Mouse (Mus musculus) ES-Bruce4 (cell line): Measurements from ENCODE around the gene Slc5a4b. TPM values are rescaled to one million over a fixed set of nuclear protein-coding genes. Genes with fewer than 3 reads are reported as not detected.

ENCODE experiments used
- H3K27ac ChIP-seq: 2 replicates; pipeline ENCODE4 v1.5.1; 2012; ENCODE audit warnings: low read length, inconsistent platforms; ENCODE audit not compliant: insufficient read depth
- H3K27me3 ChIP-seq: 2 replicates; pipeline ENCODE4 v1.6.1; 2012; ENCODE audit warnings: mild to moderate bottlenecking, low read length, inconsistent platforms; ENCODE audit not compliant: control insufficient read depth, poor library complexity, insufficient read depth, severe bottlenecking
- H3K36me3 ChIP-seq: 2 replicates; pipeline ENCODE4 v1.6.1; 2012; ENCODE audit warnings: inconsistent platforms, mild to moderate bottlenecking, low read length, moderate library complexity; ENCODE audit not compliant: control insufficient read depth, poor library complexity, insufficient read depth, severe bottlenecking
- H3K4me1 ChIP-seq: one replicate; pipeline ENCODE4 v1.8.1; 2011; ENCODE audit warnings: low read length; ENCODE audit not compliant: control insufficient read depth, insufficient read depth
- H3K4me3 ChIP-seq: 2 replicates; pipeline ENCODE4 v1.5.1; 2011; ENCODE audit warnings: low read depth, mild to moderate bottlenecking, low read length
- H3K9ac ChIP-seq: 2 replicates; pipeline ENCODE4 v1.6.1; 2012; ENCODE audit warnings: low read depth, mild to moderate bottlenecking, inconsistent platforms; ENCODE audit not compliant: poor library complexity, severe bottlenecking
- H3K9me3 ChIP-seq: replicated peaks from 2 replicates; pipeline ENCODE4 v1.6.1; 2012; ENCODE audit warnings: mild to moderate bottlenecking, low read length, inconsistent platforms; ENCODE audit not compliant: control insufficient read depth, poor library complexity, insufficient read depth, severe bottlenecking
- CTCF ChIP-seq: IDR thresholded peaks from one replicate; pipeline ENCODE4 v1.8.1; 2011; ENCODE audit warnings: low read depth, low read length
- EP300 ChIP-seq: IDR thresholded peaks from 2 replicates; pipeline ENCODE4 v1.6.1; 2011; ENCODE audit warnings: low read depth, low read length; ENCODE audit not compliant: insufficient read depth
- POLR2A ChIP-seq: IDR thresholded peaks from one replicate; pipeline ENCODE4 v1.8.1; 2011; ENCODE audit warnings: low read length; ENCODE audit not compliant: insufficient read depth
- polyA plus RNA-seq: library from polyadenylated mRNA; stranded (reverse); fragments of >200 nt; gene quantifications from 2 replicates; pipeline ENCODE4 v1.2.4, GENCODE M21; 2011; ENCODE audit warnings: low read depth; ENCODE audit not compliant: missing spikeins, insufficient read depth, insufficient read length

Gene Slc5a4b
- polyA plus RNA-seq, 1 experiment: not detected

DNA sequence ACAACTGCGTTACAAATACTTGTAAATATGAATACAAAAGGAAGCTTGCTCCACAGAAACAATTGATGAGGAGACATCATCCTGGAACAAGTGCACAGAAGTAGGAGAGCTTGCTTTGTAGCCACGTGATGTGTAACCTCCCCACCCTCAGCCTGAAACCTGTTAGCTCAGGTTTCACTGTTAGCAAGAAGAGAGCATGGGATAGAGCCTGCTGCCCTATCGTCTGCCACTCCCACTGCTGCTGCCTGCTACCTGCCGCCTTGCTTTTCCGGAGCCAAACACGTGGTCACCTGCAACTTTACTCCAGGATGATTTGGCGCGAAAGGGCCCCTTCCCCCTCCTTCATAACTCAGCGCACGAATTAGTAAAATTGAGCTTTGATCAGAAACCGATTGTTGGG is 58.9 kb downstream of the Slc5a4b start:
- H3K27ac ChIP-seq: peak overlapping the region; percentile 94; the same call in 1 of the 2 replicates
- TF ChIP-seq POLR2A: peak; percentile 24
- TF ChIP-seq EP300: peak; percentile 79; the same call in 1 of the 2 replicates
- no peak for TF ChIP-seq CTCF
- H3K27me3 ChIP-seq: no peaks in the 10 kb centered on the region
- no peak overlapping the region for H3K9ac ChIP-seq
- H3K9me3 ChIP-seq: peaks cover 7% of the 10 kb centered on the region
- H3K4me1 ChIP-seq: no peaks in the 10 kb centered on the region
- no peak overlapping the region for H3K4me3 ChIP-seq
- H3K36me3 ChIP-seq: no peaks in the 10 kb centered on the region

DNA sequence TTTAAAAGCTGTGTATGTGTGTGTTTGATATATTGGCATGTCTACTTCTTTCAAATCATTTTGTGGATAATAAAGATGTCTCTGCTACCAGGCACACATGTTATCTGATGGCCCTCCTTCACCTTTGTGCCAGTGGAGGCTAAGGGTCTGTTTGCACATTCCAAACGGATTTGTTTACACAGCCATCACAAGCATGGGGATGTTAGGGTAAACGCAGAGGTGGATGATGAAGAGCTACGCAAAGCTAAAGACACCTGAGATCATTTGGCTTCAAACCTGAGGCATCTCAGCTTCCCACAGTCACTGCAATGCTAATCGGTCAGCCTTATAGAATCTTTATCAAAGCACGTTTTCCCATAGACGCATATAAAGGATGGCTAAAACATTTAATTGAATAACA is 61.8 kb downstream of the Slc5a4b start:
- peaks cover 7% of the 10 kb centered on the region for H3K9me3 ChIP-seq
- H3K4me1 ChIP-seq: peaks cover 9% of the 10 kb centered on the region
- H3K27ac ChIP-seq: peak overlapping the region; percentile 49
- no peak overlapping the region for H3K4me3 ChIP-seq
- no peaks in the 10 kb centered on the region for H3K36me3 ChIP-seq
- H3K27me3 ChIP-seq: no peaks in the 10 kb centered on the region
- no peak for TF ChIP-seq POLR2A
- no peak for TF ChIP-seq EP300
- TF ChIP-seq CTCF: no peak
- no peak overlapping the region for H3K9ac ChIP-seq

DNA sequence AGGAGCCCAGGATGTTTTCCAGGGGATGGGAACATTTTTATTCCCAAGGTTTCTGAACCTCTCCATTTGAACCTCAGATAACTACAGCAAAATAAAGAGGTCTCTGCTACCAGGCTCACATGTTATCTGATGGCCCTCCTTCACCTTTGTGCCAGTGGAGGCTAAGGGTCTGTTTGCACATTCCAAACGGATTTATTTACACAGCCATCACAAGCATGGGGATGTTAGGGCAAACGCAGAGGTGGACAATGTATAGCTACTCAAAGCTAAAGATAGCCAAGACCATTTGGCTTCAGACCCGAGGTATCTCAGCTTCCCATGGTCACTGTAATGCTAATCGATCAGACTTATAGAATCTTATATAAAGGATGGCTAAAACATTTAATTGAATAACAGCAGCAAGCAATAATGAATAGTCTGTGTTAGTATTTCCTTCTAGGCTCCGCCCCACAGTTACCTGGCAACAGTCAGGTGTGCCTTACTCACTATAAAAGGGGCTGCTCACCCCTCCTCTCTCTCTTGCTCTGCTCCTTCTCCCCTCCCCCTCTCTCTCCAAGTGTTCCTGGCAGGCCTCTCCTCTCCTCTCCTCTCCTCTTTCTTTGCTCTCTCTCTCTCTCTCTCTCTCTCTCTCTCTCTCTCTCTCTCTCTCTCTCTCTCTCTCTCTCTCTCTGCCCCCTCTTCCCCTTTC is 63.4 kb downstream of the Slc5a4b start:
- peak overlapping the region; percentile 51; the same call in 1 of the 2 replicates for H3K9ac ChIP-seq
- TF ChIP-seq POLR2A (no peak), CTCF (no peak), EP300 (0 out of 2 replicates have a peak, but pooled peaks have one; percentile 40)
- no peaks in the 10 kb centered on the region for H3K27me3 ChIP-seq
- peaks cover 10% of the 10 kb centered on the region for H3K4me1 ChIP-seq
- no peaks in the 10 kb centered on the region for H3K36me3 ChIP-seq
- peaks cover under 1% of the 10 kb centered on the region; the same call in 1 of the 2 replicates for H3K9me3 ChIP-seq
- H3K27ac ChIP-seq: peak overlapping the region; percentile 75
- no peak overlapping the region for H3K4me3 ChIP-seq

DNA sequence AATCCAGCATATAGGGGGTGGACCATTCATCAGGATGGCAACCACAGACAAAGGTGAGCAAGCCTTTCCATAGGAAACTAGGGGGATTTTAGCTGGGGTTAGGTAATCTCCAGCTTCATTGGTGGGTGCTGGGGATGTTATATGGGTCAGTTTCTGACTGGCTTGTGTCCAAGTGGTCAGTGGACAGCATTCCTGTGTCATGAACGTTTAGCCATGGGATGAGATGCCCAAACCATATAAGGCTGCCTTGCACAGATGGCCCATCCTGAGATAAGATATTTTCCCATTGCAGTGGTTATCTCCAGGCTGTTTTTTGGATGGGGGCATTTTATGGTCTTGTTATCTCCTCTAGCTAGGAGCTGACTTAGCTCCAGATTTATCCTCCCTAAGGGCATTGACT is 64.0 kb downstream of the Slc5a4b start:
- H3K9me3 ChIP-seq: no peaks in the 10 kb centered on the region
- no peaks in the 10 kb centered on the region for H3K36me3 ChIP-seq
- no peak overlapping the region for H3K9ac ChIP-seq
- TF ChIP-seq EP300 (no peak), CTCF (no peak), POLR2A (no peak)
- peak overlapping the region; percentile 75 for H3K27ac ChIP-seq
- no peaks in the 10 kb centered on the region for H3K27me3 ChIP-seq
- H3K4me3 ChIP-seq: no peak overlapping the region
- H3K4me1 ChIP-seq: peaks cover 10% of the 10 kb centered on the region

DNA sequence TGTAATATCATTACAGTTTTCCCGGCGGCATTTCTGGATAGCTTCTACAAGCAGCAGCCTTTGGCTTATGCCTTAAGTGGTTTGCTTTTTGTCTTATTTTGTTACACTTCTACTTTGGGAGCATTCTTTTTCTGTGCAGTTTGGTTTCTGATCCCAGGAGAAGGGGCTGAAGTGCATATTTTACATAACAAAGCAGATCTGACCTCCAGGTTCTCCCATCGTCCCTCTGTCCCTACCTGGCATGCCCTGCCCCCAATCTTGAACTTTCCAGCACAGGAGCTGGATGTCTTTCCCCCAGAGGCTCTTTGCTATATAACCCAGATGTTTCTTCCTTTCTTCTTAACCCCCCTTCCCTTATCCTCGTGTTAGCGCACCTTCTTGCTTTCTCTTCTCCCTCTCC is 65.4 kb downstream of the Slc5a4b start:
- Histone ChIP-seq H3K9me3 (no peaks in the 10 kb centered on the region), H3K27me3 (no peaks in the 10 kb centered on the region), H3K4me1 (peaks cover 10% of the 10 kb centered on the region), H3K27ac (peak overlapping the region; percentile 95), H3K9ac (0 out of 2 replicates have a peak overlapping the region, but pooled peaks have one; percentile 45), H3K4me3 (0 out of 2 replicates have a peak overlapping the region, but pooled peaks have one; percentile 8), H3K36me3 (peaks cover 9% of the 10 kb centered on the region)
- TF ChIP-seq EP300 (peak; percentile 93), CTCF (no peak)

DNA sequence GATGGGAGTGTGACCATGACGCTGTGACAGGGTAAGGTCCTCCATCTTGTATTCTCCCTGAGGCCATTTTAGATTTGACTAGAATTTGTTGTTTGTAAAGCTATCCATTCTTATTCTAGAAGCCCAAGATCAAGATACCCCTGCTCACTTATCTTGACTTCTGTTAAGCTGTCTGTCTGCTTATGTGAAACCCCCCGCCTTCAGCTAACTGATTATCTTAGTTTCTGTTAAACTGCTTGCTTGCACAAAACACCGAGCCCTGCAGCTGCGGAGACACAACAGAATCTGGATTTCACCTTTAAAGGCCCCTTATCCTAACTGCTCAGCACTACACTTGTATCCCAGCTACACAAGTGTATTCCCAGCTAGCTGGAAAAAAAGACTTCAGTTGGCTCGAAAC is 73.8 kb downstream of the Slc5a4b start:
- H3K27ac ChIP-seq: no peak overlapping the region
- H3K9ac ChIP-seq: no peak overlapping the region
- no peaks in the 10 kb centered on the region for H3K9me3 ChIP-seq
- no peak for TF ChIP-seq EP300
- TF ChIP-seq CTCF: no peak
- TF ChIP-seq POLR2A: no peak
- no peak overlapping the region for H3K4me3 ChIP-seq
- H3K4me1 ChIP-seq: peaks cover 5% of the 10 kb centered on the region
- peaks cover 53% of the 10 kb centered on the region for H3K36me3 ChIP-seq
- no peaks in the 10 kb centered on the region for H3K27me3 ChIP-seq
